Mouse (Mus musculus) forebrain, embryonic 13.5 days (tissue): ENCODE data around the gene Hmgb2. TPM values are rescaled to one million over a fixed set of nuclear protein-coding genes. Genes with fewer than 3 reads are reported as not detected.
A peak's percentile ranks its signal among the peaks of the same experiment; 100 is the strongest.

ENCODE experiments used
- ATAC-seq: fragments of 200-750 bp; cut with Nextera tagmentation; 2 replicates; pipeline ENCODE4 v1.8.0; 2017
- H3K27ac ChIP-seq: fragments of 300-500 bp; sonication (generic); 2 replicates; pipeline ENCODE4 v1.5.1; 2015; ENCODE audit warnings: inconsistent platforms, mild to moderate bottlenecking, moderate library complexity
- H3K27me3 ChIP-seq: fragments of 300-500 bp; sonication (generic); 2 replicates; pipeline ENCODE4 v1.6.1; 2015; ENCODE audit warnings: mild to moderate bottlenecking, inconsistent platforms
- H3K36me3 ChIP-seq: fragments of 300-500 bp; sonication (generic); 2 replicates; pipeline ENCODE4 v1.6.1; 2015; ENCODE audit warnings: mild to moderate bottlenecking, inconsistent platforms; ENCODE audit not compliant: poor library complexity, severe bottlenecking
- H3K4me1 ChIP-seq: fragments of 300-500 bp; sonication (generic); 2 replicates; pipeline ENCODE4 v1.6.1; 2015; ENCODE audit warnings: inconsistent platforms
- H3K4me2 ChIP-seq: fragments of 300-500 bp; sonication (generic); 2 replicates; pipeline ENCODE4 v1.6.1; 2015; ENCODE audit warnings: inconsistent platforms, mild to moderate bottlenecking, moderate library complexity
- H3K4me3 ChIP-seq: fragments of 300-500 bp; sonication (generic); 2 replicates; pipeline ENCODE4 v1.5.1; 2015; ENCODE audit warnings: mild to moderate bottlenecking, inconsistent platforms
- H3K9ac ChIP-seq: fragments of 300-500 bp; sonication (generic); 2 replicates; pipeline ENCODE4 v1.6.1; 2015; ENCODE audit warnings: mild to moderate bottlenecking, inconsistent platforms
- H3K9me3 ChIP-seq: fragments of 300-500 bp; sonication (generic); replicated peaks from 2 replicates; pipeline ENCODE4 v1.6.1; 2016; ENCODE audit warnings: inconsistent platforms
- WGBS: fragments of 180-500 bp; shearing (Covaris S2); methylation state at CpG from one replicate; pipeline ENCODE4 v1.1.7; 2015; 5-methylcytosine and 5-hydroxymethylcytosine counted together
- polyA plus RNA-seq: library from polyadenylated mRNA; unstranded; fragments of >200 nt; fragmentation: Nextera tagmentation; extraction: Ambion mirVana; gene quantifications from 2 replicates; pipeline ENCODE4 v1.2.1, GENCODE M21; 2015

Gene Hmgb2
- 482 and 552 TPM in 2 replicates for polyA plus RNA-seq

- peaks cover 14% of the 10 kb centered on the region for H3K36me3 ChIP-seq
- WGBS, result under 1% methylated on average over 63 of the region's 63 CpGs
- ATAC-seq, result peak; percentile 100
- peak within 1 kb of the TSS; percentile 100 for H3K27ac ChIP-seq
- H3K4me3 ChIP-seq, result peak within 1 kb of the TSS; percentile 89
- no peaks in the 10 kb centered on the region for H3K27me3 ChIP-seq
- H3K9ac ChIP-seq, result peak within 1 kb of the TSS; percentile 99
- peaks cover 19% of the 10 kb centered on the region; the same call in 1 of the 2 replicates for H3K4me1 ChIP-seq
- no peaks in the 10 kb centered on the region for H3K9me3 ChIP-seq
- peak within 1 kb of the TSS; percentile 86 for H3K4me2 ChIP-seq
Observed at GRCm38 (mm10) chr8:57511316-57512118, at the start of gene Hmgb2. Gene Hmgb2, plus strand, starts transcription at chr8:57511907.

- WGBS, result 46% methylated on average over 1 of the region's 1 CpGs
- H3K4me1 ChIP-seq, result no peaks in the 10 kb centered on the region
- ATAC-seq, result no peak
Observed at GRCm38 (mm10) chr8:57462839-57463238, 48.9 kb upstream of the Hmgb2 start.

GRCm38 (mm10) chr8:57463757-57464156 lies 48.0 kb upstream of the Hmgb2 start:
- Histone ChIP-seq H3K27me3 (no peaks in the 10 kb centered on the region), H3K9me3 (no peaks in the 10 kb centered on the region), H3K4me2 (no peak overlapping the region), H3K27ac (no peak overlapping the region), H3K36me3 (no peaks in the 10 kb centered on the region), H3K4me1 (no peaks in the 10 kb centered on the region), H3K9ac (no peak overlapping the region), H3K4me3 (no peak overlapping the region)
- ATAC-seq, result no peak
- WGBS, result 90% methylated on average over 3 of the region's 3 CpGs

More at GRCm38 (mm10) chr8:57462839-57463238, 48.9 kb upstream of the Hmgb2 start:
- Histone ChIP-seq H3K9ac (no peak overlapping the region), H3K4me2 (no peak overlapping the region), H3K27me3 (no peaks in the 10 kb centered on the region), H3K27ac (no peak overlapping the region), H3K4me3 (no peak overlapping the region), H3K9me3 (no peaks in the 10 kb centered on the region), H3K36me3 (no peaks in the 10 kb centered on the region)

GRCm38 (mm10) chr8:57468624-57469023 lies 43.1 kb upstream of the Hmgb2 start:
- no peak overlapping the region for H3K4me3 ChIP-seq
- H3K9ac ChIP-seq, result no peak overlapping the region
- 0 out of 2 replicates have a peak, but pooled peaks have one; percentile 21 for ATAC-seq
- no peaks in the 10 kb centered on the region for H3K36me3 ChIP-seq
- 70% methylated on average over 5 of the region's 5 CpGs for WGBS
- no peaks in the 10 kb centered on the region for H3K27me3 ChIP-seq
- no peaks in the 10 kb centered on the region for H3K4me1 ChIP-seq
- no peaks in the 10 kb centered on the region for H3K9me3 ChIP-seq
- H3K27ac ChIP-seq, result no peak overlapping the region
- no peak overlapping the region for H3K4me2 ChIP-seq

GRCm38 (mm10) chr8:57470863-57471262 lies 40.8 kb upstream of the Hmgb2 start:
- no peaks in the 10 kb centered on the region for H3K4me1 ChIP-seq
- ATAC-seq, result no peak
- no peak overlapping the region for H3K4me3 ChIP-seq
- H3K36me3 ChIP-seq, result no peaks in the 10 kb centered on the region
- WGBS, result 87% methylated on average over 5 of the region's 5 CpGs
- no peak overlapping the region for H3K4me2 ChIP-seq
- no peaks in the 10 kb centered on the region for H3K27me3 ChIP-seq
- H3K9me3 ChIP-seq, result no peaks in the 10 kb centered on the region
- no peak overlapping the region for H3K27ac ChIP-seq
- H3K9ac ChIP-seq, result no peak overlapping the region

- WGBS, result 80% methylated on average over 6 of the region's 6 CpGs
- Histone ChIP-seq H3K4me2 (no peak overlapping the region), H3K9ac (no peak overlapping the region), H3K9me3 (no peaks in the 10 kb centered on the region), H3K4me3 (no peak overlapping the region), H3K4me1 (no peaks in the 10 kb centered on the region), H3K27me3 (no peaks in the 10 kb centered on the region), H3K36me3 (no peaks in the 10 kb centered on the region), H3K27ac (no peak overlapping the region)
- no peak for ATAC-seq
Observed at GRCm38 (mm10) chr8:57473751-57474150, 38.0 kb upstream of the Hmgb2 start.

GRCm38 (mm10) chr8:57478406-57478805 lies 33.3 kb upstream of the Hmgb2 start:
- Histone ChIP-seq H3K27me3 (no peaks in the 10 kb centered on the region), H3K27ac (no peak overlapping the region), H3K9ac (no peak overlapping the region), H3K4me3 (no peak overlapping the region), H3K9me3 (no peaks in the 10 kb centered on the region), H3K36me3 (peaks cover 29% of the 10 kb centered on the region), H3K4me2 (no peak overlapping the region), H3K4me1 (no peaks in the 10 kb centered on the region)
- 77% methylated on average over 3 of the region's 3 CpGs for WGBS
- ATAC-seq, result no peak

- 96% methylated on average over 8 of the region's 8 CpGs for WGBS
- no peaks in the 10 kb centered on the region for H3K27me3 ChIP-seq
- H3K4me1 ChIP-seq, result no peaks in the 10 kb centered on the region
- H3K9ac ChIP-seq, result no peak overlapping the region
- no peak overlapping the region for H3K4me2 ChIP-seq
- H3K4me3 ChIP-seq, result no peak overlapping the region
- H3K27ac ChIP-seq, result no peak overlapping the region
- peaks cover 32% of the 10 kb centered on the region for H3K36me3 ChIP-seq
- ATAC-seq, result no peak
- no peaks in the 10 kb centered on the region for H3K9me3 ChIP-seq
Observed at GRCm38 (mm10) chr8:57479700-57480099, 32.0 kb upstream of the Hmgb2 start.

- 81% methylated on average over 4 of the region's 4 CpGs for WGBS
- peaks cover 7% of the 10 kb centered on the region for H3K4me1 ChIP-seq
- no peaks in the 10 kb centered on the region for H3K27me3 ChIP-seq
- H3K4me3 ChIP-seq, result no peak overlapping the region
- no peaks in the 10 kb centered on the region for H3K9me3 ChIP-seq
- H3K36me3 ChIP-seq, result peaks cover 32% of the 10 kb centered on the region
- no peak overlapping the region for H3K4me2 ChIP-seq
- no peak overlapping the region for H3K9ac ChIP-seq
- H3K27ac ChIP-seq, result no peak overlapping the region
- no peak for ATAC-seq
Observed at GRCm38 (mm10) chr8:57480606-57481005, 31.1 kb upstream of the Hmgb2 start.

- Histone ChIP-seq H3K9me3 (no peaks in the 10 kb centered on the region), H3K4me1 (peaks cover 15% of the 10 kb centered on the region), H3K27me3 (no peaks in the 10 kb centered on the region), H3K4me2 (peak overlapping the region; percentile 76), H3K36me3 (peaks cover 15% of the 10 kb centered on the region), H3K27ac (peak overlapping the region; percentile 99), H3K4me3 (peak overlapping the region; percentile 95), H3K9ac (peak overlapping the region; percentile 98)
- whole genome bisulfite sequencing, result under 1% methylated on average over 54 of the region's 54 CpGs
- peak; percentile 64 for ATAC-seq
Observed at GRCm38 (mm10) chr8:57486491-57487440, 24.9 kb upstream of the Hmgb2 start.

- under 1% methylated on average over 66 of the region's 66 CpGs for WGBS
Observed at GRCm38 (mm10) chr8:57487441-57488155, 24.1 kb upstream of the Hmgb2 start, which contains the start of gene Sap30. Gene Sap30, minus strand, starts transcription at chr8:57487860.

More at GRCm38 (mm10) chr8:57487441-57488155, 24.1 kb upstream of the Hmgb2 start, which contains the start of gene Sap30:
- peak; percentile 98 for ATAC-seq
- Histone ChIP-seq H3K27me3 (no peaks in the 10 kb centered on the region), H3K9ac (peak within 1 kb of the TSS; percentile 98), H3K9me3 (no peaks in the 10 kb centered on the region), H3K4me3 (peak within 1 kb of the TSS; percentile 95), H3K36me3 (peaks cover 8% of the 10 kb centered on the region), H3K4me1 (peaks cover 15% of the 10 kb centered on the region), H3K4me2 (peak within 1 kb of the TSS; percentile 76), H3K27ac (peak within 1 kb of the TSS; percentile 99)
